Mouse (Mus musculus): Measurements from ENCODE around the gene Ascc1.
"Not testable (repeated sequence)": the region's sequence is repeated elsewhere in the genome, so short reads cannot be mapped to it uniquely, and the experiment has no call there.

Ascc1 gene

GRCm38 (mm10) chr10:59977141-59977540 lies 25.5 kb upstream of the Ascc1 start:
- DNase-seq (ENCODE audit: low spot score in 2 of 2), result no peak

DNA sequence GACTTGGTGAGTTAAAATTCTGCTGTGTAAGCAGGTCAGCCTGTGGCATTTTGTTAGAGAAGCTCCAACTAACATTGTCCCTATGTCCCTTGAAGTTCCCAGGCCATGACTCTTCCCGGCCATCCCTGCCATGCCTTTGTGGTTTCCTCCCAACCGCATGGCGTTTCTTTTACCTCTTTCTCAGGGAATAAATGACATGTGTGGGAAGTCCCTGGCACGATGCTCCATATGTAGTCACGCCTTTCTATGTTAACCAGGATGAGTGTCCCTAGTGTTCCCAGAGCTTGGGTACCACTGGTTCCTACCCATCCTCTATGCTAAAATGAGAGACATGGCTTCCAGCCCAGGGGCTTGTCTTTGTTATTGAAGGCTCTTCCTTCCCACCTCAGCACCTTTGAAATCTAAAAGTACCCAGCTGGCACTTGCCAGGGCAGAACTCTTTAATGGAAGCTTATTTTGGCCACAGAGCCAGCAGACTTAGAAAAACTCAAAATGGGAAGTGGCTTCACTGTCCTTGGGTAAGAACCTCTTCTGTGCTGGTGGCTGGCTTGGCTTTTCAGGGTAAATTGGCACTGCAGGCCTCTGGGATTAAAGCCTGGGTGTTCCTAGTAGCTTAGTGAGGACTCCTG lies 24.8 kb upstream of the Ascc1 start:
- DNase-seq (ENCODE audit: low spot score in 2 of 2), result no peak

DNA sequence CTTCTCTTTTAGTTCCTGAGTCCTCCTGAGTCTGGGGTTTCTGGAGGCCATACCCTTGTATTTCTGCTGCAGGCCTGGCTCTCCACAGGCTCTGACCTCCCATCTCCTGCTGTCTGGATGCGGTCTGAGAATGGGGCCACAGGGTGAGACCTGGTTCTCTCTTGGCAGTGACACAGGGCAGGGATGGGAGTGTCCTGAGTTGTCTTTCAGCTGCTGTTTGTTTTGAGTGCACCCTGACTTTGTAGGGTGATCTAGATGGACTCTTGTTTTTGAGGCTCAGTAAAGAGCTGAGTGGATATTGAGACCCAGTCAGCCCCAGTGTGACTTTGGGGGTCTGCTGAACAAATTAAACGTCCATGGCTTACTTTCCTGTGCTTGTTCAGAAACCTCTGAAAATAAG lies 24.2 kb upstream of the Ascc1 start:
- DNase-seq (ENCODE audit: low spot score in 2 of 2), result no peak

- DNase-seq (ENCODE audit: low spot score in 2 of 2), result no peak
These were observed 23.5 kb upstream of the Ascc1 start for GRCm38 (mm10) chr10:59978873-59979743.

DNA sequence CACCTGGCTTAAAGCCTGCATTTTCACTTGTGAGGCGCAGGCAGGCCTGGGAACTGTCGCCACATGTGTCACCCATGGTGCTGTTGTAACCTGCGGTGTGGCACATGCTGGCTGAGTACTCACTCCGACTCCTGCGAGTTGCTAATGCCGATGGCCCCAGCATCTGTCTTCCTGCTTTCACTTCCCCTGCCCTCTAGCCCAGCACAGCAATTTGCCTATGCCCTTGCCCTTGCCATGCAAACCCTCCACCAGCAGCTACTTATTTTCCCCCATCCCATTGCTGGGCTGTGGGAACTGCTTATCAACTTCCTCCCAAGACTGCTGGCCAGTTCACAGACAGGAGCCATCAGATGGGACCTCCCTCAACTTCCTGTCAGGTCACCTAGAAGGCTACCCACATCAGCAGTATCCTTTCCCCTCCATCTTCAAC lies 21.8 kb upstream of the Ascc1 start:
- DNase-seq (ENCODE audit: low spot score in 2 of 2), result no peak

GRCm38 (mm10) chr10:59981336-59981735 lies 21.3 kb upstream of the Ascc1 start:
- no peak for DNase-seq (ENCODE audit: low spot score in 2 of 2)

- DNase-seq (ENCODE audit: low spot score in 2 of 2), result no peak
These were observed 20.8 kb upstream of the Ascc1 start for GRCm38 (mm10) chr10:59981792-59982191.

DNA sequence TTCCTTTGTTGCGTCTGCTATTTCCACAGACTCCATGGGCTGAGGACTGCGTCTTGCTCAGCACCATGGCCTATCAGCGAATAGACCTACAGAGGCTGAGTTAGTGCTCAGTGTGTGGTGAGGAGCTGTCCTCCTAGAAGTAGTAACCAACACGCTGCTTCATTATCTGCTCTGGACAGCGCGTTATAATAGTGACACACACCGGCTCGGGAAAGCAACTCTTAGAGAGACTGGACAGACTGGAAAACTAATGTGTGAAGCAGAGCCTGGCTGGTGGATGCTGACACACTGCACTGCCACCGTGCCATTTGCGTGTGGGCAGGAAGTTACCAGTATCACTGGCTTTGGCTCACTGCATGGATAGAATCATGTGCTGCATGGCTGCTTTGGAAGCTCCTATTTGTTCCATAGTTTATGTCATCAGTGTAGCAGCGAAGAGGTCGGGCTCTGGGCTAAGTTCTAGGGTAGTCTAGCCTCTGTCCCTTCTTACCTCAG lies 20.2 kb upstream of the Ascc1 start:
- DNase-seq (ENCODE audit: low spot score in 2 of 2), result no peak

- no peak for DNase-seq (ENCODE audit: low spot score in 2 of 2)
These were observed 14.6 kb upstream of the Ascc1 start for GRCm38 (mm10) chr10:59988036-59988435.

GRCm38 (mm10) chr10:59990393-59990792 lies 12.2 kb upstream of the Ascc1 start:
- DNase-seq (ENCODE audit: low spot score in 2 of 2), result no peak

DNA sequence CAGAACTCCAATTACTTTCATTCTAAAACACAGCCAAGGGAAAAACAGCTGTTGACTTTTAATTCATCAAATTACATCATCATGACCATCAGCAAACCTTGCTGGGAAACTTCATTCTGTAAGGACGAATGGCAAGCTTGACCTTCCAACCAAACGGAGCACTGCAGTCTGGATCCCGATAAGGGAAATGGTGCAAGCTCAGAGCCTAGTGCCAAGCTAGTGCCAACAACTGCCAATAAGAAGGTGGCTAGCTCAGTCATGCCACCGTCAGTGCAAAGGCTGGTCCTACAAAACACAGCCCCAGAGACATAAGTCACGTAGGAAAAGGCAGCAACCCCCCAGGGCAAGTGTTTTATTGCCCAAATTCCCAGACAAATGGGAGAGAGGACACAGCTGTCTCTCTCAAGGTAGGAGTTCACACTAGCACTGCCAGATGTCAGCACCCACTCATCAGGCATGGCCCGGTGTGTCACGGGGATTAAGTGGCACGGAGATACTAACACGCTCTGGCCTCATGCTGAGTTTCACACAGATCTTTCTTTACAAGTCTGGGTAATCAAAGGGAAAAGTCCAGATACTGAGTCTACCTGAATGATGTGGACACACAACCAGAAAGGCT lies 11.2 kb upstream of the Ascc1 start:
- DNase-seq (ENCODE audit: low spot score in 2 of 2), result no peak

DNA sequence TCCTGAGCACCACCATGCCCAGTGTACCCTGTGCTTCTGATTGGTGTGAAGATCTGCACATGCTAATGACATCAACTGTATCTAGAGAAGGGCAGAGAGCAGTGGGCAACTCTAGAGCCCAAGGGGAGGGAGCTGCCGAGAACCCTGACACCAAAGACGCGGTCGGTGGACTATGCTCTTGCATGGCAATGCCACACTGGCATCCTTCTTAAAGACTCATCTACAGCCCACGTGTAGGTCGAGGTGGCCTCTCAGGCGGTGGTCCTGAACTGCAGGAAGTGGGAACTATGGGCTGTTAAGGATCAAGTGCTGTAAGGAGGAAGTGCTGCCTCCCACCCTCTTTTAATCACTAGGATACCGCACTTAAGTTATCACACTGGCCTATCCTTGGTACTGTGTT lies 10.6 kb upstream of the Ascc1 start:
- DNase-seq (ENCODE audit: low spot score in 2 of 2), result no peak

DNA sequence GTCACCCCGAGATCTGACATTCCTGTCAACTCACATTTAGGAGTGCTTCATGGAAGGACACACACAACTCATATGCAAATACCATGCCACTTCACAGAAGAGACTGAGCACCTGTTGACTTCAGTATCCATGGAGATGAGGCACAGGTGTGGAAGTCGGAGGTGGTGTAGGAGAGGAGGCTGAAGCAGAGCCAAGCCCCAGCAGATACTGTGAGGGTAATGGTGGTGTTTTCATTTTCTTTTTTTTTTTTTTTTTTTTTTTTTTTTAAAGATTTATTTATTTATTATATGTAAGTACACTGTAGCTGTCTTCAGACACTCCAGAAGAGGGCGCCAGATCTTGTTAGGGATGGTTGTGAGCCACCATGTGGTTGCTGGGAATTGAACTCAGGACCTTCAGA lies 8.8 kb upstream of the Ascc1 start:
- not testable (repeated sequence) for DNase-seq (ENCODE audit: low spot score in 2 of 2)

DNA sequence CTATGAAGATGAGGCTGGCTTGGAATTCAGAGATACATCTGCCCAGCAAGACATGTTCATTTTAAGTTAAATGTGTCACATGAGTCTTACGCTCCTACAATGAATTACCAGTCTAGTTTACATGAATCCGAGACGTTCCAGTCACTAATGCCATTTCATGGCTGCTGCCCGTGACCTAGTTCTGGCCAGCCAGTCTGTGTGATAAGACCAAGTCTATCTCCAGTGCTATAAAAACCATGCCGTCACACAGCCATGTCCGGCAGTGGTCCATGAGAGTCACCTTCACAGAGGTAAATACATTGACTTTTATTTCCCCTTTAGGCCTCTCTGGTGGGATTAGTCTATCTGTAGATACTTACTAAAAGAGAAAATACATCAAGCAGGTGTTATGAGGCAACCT lies 6.7 kb upstream of the Ascc1 start:
- no peak for DNase-seq (ENCODE audit: low spot score in 2 of 2)

DNA sequence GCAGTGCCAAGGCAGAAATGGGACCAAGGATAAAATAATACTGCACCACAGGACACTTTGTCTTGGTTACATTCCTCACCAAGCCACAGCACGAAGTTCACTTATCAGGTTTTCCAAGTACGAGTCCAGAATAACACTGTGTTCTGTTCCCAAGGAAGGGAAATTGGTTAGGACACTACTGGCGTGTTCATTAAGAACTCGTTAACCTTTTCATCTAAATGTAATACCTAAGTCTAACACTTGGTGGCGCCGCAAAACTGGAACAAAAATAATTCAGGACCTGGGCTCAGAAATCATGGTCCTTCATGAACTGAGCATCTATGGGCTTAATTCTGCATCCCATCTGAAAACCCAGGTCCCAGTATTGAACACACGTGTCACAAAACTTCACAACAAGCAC lies 5.0 kb upstream of the Ascc1 start:
- DNase-seq (ENCODE audit: low spot score in 2 of 2), result peak; percentile 53 to 75

DNA sequence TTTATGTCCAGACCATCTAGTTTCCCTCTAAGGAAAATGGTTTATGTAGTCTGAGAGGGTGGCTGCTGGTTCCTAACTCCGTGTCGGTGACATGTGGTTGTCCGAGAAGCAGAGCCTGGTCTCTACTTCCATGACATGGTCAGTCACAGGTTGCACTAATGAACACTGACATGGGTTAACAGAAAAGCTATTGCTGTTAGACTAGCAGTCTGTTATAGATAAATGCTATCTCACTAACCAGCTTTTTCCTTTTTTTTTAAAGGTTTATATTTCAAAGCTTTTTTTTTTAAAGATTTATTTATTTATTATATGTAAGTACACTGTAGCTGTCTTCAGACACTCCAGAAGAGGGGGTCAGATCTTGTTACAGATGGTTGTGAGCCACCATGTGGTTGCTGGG lies 3.5 kb upstream of the Ascc1 start:
- no peak for DNase-seq (ENCODE audit: low spot score in 2 of 2)

DNA sequence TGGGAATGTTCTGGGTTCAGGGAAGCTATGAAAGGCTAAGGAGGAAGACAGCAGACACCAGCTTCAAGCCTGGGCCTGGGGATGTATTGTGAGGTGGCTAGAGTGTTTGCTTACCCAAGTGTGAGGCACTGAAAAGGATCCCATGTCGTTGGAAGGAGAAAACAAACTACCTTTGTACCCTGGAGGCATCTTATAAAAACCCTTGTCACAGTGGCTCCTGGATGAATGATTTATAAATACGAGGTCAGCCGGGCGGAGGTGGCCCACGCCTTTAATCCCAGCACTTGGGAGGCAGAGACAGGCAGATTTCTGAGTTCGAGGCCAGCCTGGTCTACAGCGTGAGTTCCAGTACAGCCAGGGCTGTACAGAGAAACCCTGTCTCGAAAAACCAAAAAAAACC lies 942 bp upstream of the Ascc1 start:
- DNase-seq (ENCODE audit: low spot score in 2 of 2), result not testable (repeated sequence)

- DNase-seq (ENCODE audit: low spot score in 2 of 2), result no peak
These were observed 402 bp upstream of the Ascc1 start for GRCm38 (mm10) chr10:60002203-60002602.

DNA sequence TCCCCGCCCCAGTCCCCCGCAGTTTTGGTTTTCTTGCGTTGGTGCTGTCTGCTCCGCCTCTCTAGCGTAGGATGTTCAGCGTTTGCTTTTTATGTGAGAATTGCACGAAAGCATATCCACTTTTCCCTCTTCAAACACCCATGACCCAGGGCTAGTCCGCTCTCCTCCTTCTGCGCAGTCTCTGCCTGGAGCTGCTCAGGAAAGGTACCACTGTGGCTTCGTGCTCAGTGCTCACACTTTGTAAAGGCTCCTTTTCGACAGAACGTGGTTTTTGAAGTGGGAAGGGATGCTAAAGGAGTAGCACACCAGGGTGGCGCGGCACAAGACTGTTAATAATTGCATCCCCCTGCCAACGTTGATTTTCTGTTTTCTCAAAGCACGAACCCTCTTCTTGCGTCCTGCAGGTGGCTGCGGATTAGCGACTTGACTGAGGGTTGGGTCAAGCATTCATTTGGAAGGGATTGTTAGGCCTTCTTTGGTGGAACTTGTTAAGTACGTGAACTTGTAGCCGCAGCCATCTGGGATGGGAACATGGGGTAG lies 678 bp downstream of the Ascc1 start:
- no peak for DNase-seq (ENCODE audit: low spot score in 2 of 2)

GRCm38 (mm10) chr10:60003847-60004246 lies 1.2 kb downstream of the Ascc1 start:
- DNase-seq (ENCODE audit: low spot score in 2 of 2), result no peak

- no peak for DNase-seq (ENCODE audit: low spot score in 2 of 2)
These were observed 2.7 kb downstream of the Ascc1 start for GRCm38 (mm10) chr10:60005264-60005663.

DNA sequence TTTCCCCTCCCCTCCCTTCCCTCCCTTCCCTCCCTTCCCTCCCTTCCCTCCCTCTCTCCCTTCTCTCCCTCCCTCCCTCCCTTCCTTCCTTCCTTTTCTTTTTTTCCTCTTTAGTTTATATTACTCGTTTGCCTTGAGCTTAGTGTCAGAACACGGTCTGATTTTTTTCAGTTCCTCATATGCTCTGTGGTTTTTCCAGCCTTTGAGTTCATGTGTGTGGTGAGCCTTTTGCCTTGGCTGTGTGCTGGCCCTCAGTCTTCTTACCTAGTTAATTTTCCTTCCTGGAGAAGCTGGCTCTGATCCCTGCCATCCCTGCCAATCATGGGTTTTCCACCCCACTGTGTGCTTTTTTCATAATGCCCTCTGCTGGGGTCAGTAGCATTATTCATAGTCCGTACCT lies 6.5 kb downstream of the Ascc1 start:
- DNase-seq (ENCODE audit: low spot score in 2 of 2), result no peak
